Mouse (Mus musculus) megakaryocyte, embryonic 14.5 days (primary cell): ENCODE results near the gene Itga9. TPM values are rescaled to one million over a fixed set of nuclear protein-coding genes. Genes with fewer than 3 reads are reported as not detected.

Source experiments
- H3K27me3 ChIP-seq: replicated peaks from 2 replicates; pipeline ENCODE3; 2012; ENCODE audit warnings: inconsistent platforms
- H3K36me3 ChIP-seq: replicated peaks from 2 replicates; pipeline ENCODE3; 2012; ENCODE audit warnings: low read length, inconsistent platforms, mixed read lengths
- H3K4me1 ChIP-seq: 2 replicates; pipeline ENCODE4 v1.6.1; 2012; ENCODE audit warnings: inconsistent platforms
- H3K4me3 ChIP-seq: replicated peaks from 2 replicates; pipeline ENCODE3; 2012; ENCODE audit warnings: moderate library complexity, mild to moderate bottlenecking, inconsistent platforms
- H3K9me3 ChIP-seq: 2 replicates; pipeline ENCODE4 v1.6.1; 2012; ENCODE audit warnings: inconsistent platforms
- FLI1 ChIP-seq: IDR thresholded peaks from 2 replicates; pipeline ENCODE4 v1.6.1; 2012; ENCODE audit warnings: low read length, inconsistent platforms, mixed read lengths
- GATA1 ChIP-seq: IDR thresholded peaks from 3 replicates; pipeline ENCODE4 v1.6.1; 2012; ENCODE audit warnings: mixed read lengths, low read length, inconsistent platforms, borderline replicate concordance
- polyA plus RNA-seq: library from polyadenylated mRNA; stranded (reverse); fragments of >175 nt; gene quantifications from 2 replicates; pipeline ENCODE4 v1.2.3, GENCODE M21; 2012; ENCODE audit warnings: low replicate concordance; ENCODE audit not compliant: insufficient read depth

Itga9 gene
- polyA plus RNA-seq, 1 experiment = 0.30 TPM

DNA sequence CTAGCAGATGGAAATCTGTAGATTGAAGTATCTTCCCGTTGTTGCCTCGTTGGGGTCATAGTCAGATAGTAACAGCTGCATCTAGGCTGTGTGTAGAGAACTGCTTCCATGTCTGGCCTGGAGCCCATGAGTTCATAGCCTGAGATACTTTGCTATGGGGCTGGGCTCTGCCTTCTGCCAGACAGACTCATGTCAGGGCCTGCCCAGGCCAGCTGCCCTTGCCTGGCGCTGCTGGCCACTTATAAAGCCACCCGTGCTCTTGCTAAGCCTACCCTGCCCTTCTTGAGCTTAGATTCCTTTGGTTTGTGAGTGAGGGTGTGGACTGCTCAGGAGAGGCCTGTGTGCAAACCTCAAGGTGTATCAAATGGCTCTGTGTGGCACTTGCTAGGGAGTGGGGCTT lies 93.2 kb downstream of the Itga9 start:
- Histone ChIP-seq H3K36me3 (no peaks in the 10 kb centered on the region), H3K9me3 (no peaks in the 10 kb centered on the region), H3K4me1 (peaks cover 20% of the 10 kb centered on the region), H3K27me3 (peaks cover 45% of the 10 kb centered on the region), H3K4me3 (no peak overlapping the region)
- TF ChIP-seq FLI1 (no peak), GATA1 (no peak)

- Histone ChIP-seq H3K27me3 (peaks cover 45% of the 10 kb centered on the region), H3K4me1 (peaks cover 17% of the 10 kb centered on the region), H3K9me3 (no peaks in the 10 kb centered on the region), H3K4me3 (no peak overlapping the region), H3K36me3 (no peaks in the 10 kb centered on the region)
- TF ChIP-seq FLI1 (no peak), GATA1 (no peak)
Observed at GRCm38 (mm10) chr9:118700889-118701288, 94.4 kb downstream of the Itga9 start.

DNA sequence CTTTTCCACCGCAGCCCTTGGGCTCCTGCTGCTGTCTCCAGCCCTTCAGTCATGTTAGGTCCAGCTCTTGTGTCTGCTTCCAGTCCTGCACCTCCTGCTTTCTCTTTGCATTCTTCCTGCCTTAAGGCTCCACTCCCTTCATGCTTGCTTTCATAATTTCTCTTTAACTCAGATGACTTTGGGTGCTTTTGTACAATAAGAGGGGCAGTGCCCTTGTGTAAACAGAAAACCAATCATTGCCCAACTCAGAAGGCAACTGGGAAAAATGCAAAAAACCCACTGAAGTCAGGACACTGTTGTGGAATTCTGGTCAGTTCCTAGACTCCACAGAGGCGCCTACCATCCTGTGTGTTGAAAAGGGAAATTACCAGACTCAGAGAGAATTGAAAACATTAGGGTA lies 95.3 kb downstream of the Itga9 start:
- Histone ChIP-seq H3K4me1 (peaks cover 12% of the 10 kb centered on the region), H3K4me3 (no peak overlapping the region), H3K27me3 (peaks cover 38% of the 10 kb centered on the region), H3K9me3 (no peaks in the 10 kb centered on the region), H3K36me3 (no peaks in the 10 kb centered on the region)
- TF ChIP-seq GATA1 (no peak), FLI1 (no peak)

DNA sequence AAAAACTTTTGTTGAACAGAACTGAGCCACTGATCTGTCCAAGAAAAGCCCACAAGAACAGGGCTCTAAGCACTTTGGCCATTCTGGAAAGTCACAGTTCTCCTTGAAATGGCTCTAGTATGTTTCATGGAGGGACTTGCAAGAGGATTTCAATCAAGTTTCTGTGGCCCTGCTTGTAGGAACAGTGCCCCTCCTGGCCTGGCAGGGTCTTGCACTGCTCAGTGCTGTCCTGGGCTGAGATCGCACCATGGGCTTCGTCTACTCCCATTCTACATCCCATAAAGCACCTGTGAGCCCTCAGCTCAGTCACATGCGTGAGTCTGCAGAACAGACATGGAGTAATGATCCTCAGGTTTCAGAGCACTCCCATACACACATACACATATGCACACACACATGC lies 96.7 kb downstream of the Itga9 start:
- H3K9me3 ChIP-seq = peaks cover 2% of the 10 kb centered on the region
- H3K4me3 ChIP-seq = no peak overlapping the region
- H3K27me3 ChIP-seq = peaks cover 35% of the 10 kb centered on the region
- peaks cover 12% of the 10 kb centered on the region for H3K4me1 ChIP-seq
- H3K36me3 ChIP-seq = no peaks in the 10 kb centered on the region
- TF ChIP-seq FLI1 = no peak
- no peak for TF ChIP-seq GATA1

GRCm38 (mm10) chr9:118705381-118706074 lies 99.0 kb downstream of the Itga9 start:
- Histone ChIP-seq H3K4me1 (peaks cover 9% of the 10 kb centered on the region), H3K27me3 (peaks cover 35% of the 10 kb centered on the region), H3K9me3 (peaks cover 8% of the 10 kb centered on the region), H3K4me3 (no peak overlapping the region), H3K36me3 (no peaks in the 10 kb centered on the region)
- TF ChIP-seq GATA1 = no peak

GRCm38 (mm10) chr9:118706176-118706975 lies 99.9 kb downstream of the Itga9 start:
- TF ChIP-seq FLI1 (no peak), GATA1 (no peak)
- no peak overlapping the region for H3K4me3 ChIP-seq
- H3K4me1 ChIP-seq = peaks cover 4% of the 10 kb centered on the region; the same call in 1 of the 2 replicates
- peaks cover 12% of the 10 kb centered on the region for H3K9me3 ChIP-seq
- H3K27me3 ChIP-seq = peaks cover 37% of the 10 kb centered on the region
- H3K36me3 ChIP-seq = no peaks in the 10 kb centered on the region

DNA sequence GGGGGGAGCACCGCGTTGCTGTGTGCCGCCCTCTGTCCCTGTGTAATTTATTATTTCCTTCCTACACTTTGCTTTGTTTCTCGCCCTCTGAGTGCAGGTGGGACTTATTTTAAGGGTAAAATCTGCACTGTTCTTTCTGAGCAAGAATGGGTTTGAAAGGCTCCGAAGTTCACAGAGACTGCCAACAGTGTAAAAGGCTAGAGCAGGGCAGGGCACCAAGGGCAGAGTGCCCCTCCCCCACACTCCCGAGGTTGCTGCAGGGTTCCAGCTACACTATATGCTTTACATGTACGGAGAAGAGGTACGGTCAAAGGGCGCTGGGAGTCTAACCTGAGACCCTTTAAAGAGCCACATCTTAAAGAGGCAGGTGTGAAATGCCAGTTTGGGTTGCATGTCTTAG lies 104.1 kb downstream of the Itga9 start:
- Histone ChIP-seq H3K36me3 (no peaks in the 10 kb centered on the region), H3K27me3 (peaks cover 37% of the 10 kb centered on the region), H3K4me1 (peaks cover 1% of the 10 kb centered on the region), H3K4me3 (no peak overlapping the region), H3K9me3 (peaks cover 17% of the 10 kb centered on the region)
- TF ChIP-seq GATA1 = no peak
- no peak for TF ChIP-seq FLI1

DNA sequence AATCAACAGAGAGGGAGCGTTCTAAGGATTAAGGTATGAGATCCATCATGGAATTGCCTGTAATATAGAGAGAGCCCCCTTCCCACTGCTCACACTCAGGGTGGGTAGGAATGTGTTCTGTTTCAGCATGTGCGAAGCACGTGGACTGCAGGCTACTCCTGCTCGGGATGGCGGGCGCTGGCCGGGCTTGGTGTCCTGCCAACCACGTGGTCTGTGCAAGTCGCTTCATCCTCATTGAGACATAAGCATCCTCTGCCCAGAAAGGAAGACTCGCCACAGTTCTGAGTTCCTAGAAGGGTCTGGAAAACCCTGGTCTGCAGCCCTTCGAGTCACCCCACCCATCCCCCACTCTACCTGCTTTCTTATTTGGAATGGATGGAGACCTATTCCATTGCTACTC lies 105.3 kb downstream of the Itga9 start:
- H3K4me1 ChIP-seq = peaks cover 12% of the 10 kb centered on the region
- H3K9me3 ChIP-seq = peaks cover 19% of the 10 kb centered on the region
- peaks cover 36% of the 10 kb centered on the region for H3K27me3 ChIP-seq
- no peaks in the 10 kb centered on the region for H3K36me3 ChIP-seq
- TF ChIP-seq FLI1 = no peak
- TF ChIP-seq GATA1 = no peak
- H3K4me3 ChIP-seq = no peak overlapping the region

GRCm38 (mm10) chr9:118713515-118713914 lies 107.0 kb downstream of the Itga9 start:
- H3K4me1 ChIP-seq = peaks cover 16% of the 10 kb centered on the region
- H3K36me3 ChIP-seq = no peaks in the 10 kb centered on the region
- peaks cover 20% of the 10 kb centered on the region for H3K9me3 ChIP-seq
- no peak for TF ChIP-seq GATA1
- no peak for TF ChIP-seq FLI1
- peaks cover 36% of the 10 kb centered on the region for H3K27me3 ChIP-seq
- no peak overlapping the region for H3K4me3 ChIP-seq

GRCm38 (mm10) chr9:118714536-118714935 lies 108.0 kb downstream of the Itga9 start:
- no peak for TF ChIP-seq GATA1
- no peak for TF ChIP-seq FLI1
- Histone ChIP-seq H3K36me3 (no peaks in the 10 kb centered on the region), H3K27me3 (peaks cover 34% of the 10 kb centered on the region), H3K9me3 (peaks cover 15% of the 10 kb centered on the region), H3K4me1 (peaks cover 16% of the 10 kb centered on the region), H3K4me3 (no peak overlapping the region)
